Mouse (Mus musculus) midbrain, embryonic 12.5 days (tissue): ENCODE data around the gene Il21. TPM values are rescaled to one million over a fixed set of nuclear protein-coding genes. Genes with fewer than 3 reads are reported as not detected.

ENCODE experiments used
- ATAC-seq: fragments of 200-750 bp; cut with Nextera tagmentation; 2 replicates; pipeline ENCODE4 v1.8.0; 2017; ENCODE audit warnings: low read depth, moderate TSS enrichment, moderate library complexity; ENCODE audit not compliant: low FRiP score
- H3K27ac ChIP-seq: fragments of 300-500 bp; sonication (generic); replicated peaks from 2 replicates; pipeline ENCODE4 v1.5.1; 2016; ENCODE audit warnings: mild to moderate bottlenecking
- H3K27me3 ChIP-seq: fragments of 300-500 bp; sonication (generic); 2 replicates; pipeline ENCODE4 v1.6.1; 2016; ENCODE audit warnings: mild to moderate bottlenecking
- H3K36me3 ChIP-seq: fragments of 300-500 bp; sonication (generic); 2 replicates; pipeline ENCODE4 v1.6.1; 2016
- H3K4me1 ChIP-seq: fragments of 300-500 bp; sonication (generic); 2 replicates; pipeline ENCODE4 v1.6.1; 2016
- H3K4me2 ChIP-seq: fragments of 300-500 bp; sonication (generic); replicated peaks from 2 replicates; pipeline ENCODE4 v1.6.1; 2016; ENCODE audit warnings: mild to moderate bottlenecking, moderate library complexity
- H3K4me3 ChIP-seq: fragments of 300-500 bp; sonication (generic); 2 replicates; pipeline ENCODE4 v1.5.1; 2016; ENCODE audit warnings: mild to moderate bottlenecking
- H3K9ac ChIP-seq: fragments of 300-500 bp; sonication (generic); replicated peaks from 2 replicates; pipeline ENCODE4 v1.6.1; 2016; ENCODE audit warnings: mild to moderate bottlenecking, moderate library complexity
- H3K9me3 ChIP-seq: fragments of 300-500 bp; sonication (generic); 2 replicates; pipeline ENCODE4 v1.6.1; 2016; ENCODE audit warnings: mild to moderate bottlenecking
- WGBS: fragments of 180-500 bp; shearing (Covaris S2); methylation state at CpG from one replicate; pipeline ENCODE4 v1.1.7; 2016; 5-methylcytosine and 5-hydroxymethylcytosine counted together
- polyA plus RNA-seq: library from polyadenylated mRNA; unstranded; fragments of >200 nt; fragmentation: Nextera tagmentation; extraction: Ambion mirVana; gene quantifications from 2 replicates; pipeline ENCODE4 v1.2.1, GENCODE M21; 2016

Il21 gene
- polyA plus RNA-seq: not detected in 2 replicates

- no peak for ATAC-seq
- H3K4me1 ChIP-seq: no peaks in the 10 kb centered on the region; the same call in 1 of the 2 replicates
- no peaks in the 10 kb centered on the region for H3K9me3 ChIP-seq
- no peak within 1 kb of the TSS for H3K27ac ChIP-seq
- 89% methylated on average over 7 of the region's 7 CpGs for WGBS
- H3K4me3 ChIP-seq: no peak within 1 kb of the TSS
- no peaks in the 10 kb centered on the region for H3K36me3 ChIP-seq
- H3K9ac ChIP-seq: no peak within 1 kb of the TSS
- no peak within 1 kb of the TSS for H3K4me2 ChIP-seq
- H3K27me3 ChIP-seq: no peaks in the 10 kb centered on the region
Measured at GRCm38 (mm10) chr3:37232586-37233222, at the start of gene Il21. Gene Il21, minus strand, starts transcription at chr3:37232636.

GRCm38 (mm10) chr3:37280871-37281270, 48.4 kb upstream of the Il21 start:
- no peaks in the 10 kb centered on the region for H3K9me3 ChIP-seq
- no peak for ATAC-seq
- no peaks in the 10 kb centered on the region for H3K4me1 ChIP-seq
- no peaks in the 10 kb centered on the region for H3K27me3 ChIP-seq
- no peak overlapping the region for H3K9ac ChIP-seq
- H3K27ac ChIP-seq: no peak overlapping the region
- H3K36me3 ChIP-seq: no peaks in the 10 kb centered on the region
- no peak overlapping the region for H3K4me2 ChIP-seq
- 84% methylated on average over 8 of the region's 8 CpGs for WGBS
- H3K4me3 ChIP-seq: no peak overlapping the region

DNA sequence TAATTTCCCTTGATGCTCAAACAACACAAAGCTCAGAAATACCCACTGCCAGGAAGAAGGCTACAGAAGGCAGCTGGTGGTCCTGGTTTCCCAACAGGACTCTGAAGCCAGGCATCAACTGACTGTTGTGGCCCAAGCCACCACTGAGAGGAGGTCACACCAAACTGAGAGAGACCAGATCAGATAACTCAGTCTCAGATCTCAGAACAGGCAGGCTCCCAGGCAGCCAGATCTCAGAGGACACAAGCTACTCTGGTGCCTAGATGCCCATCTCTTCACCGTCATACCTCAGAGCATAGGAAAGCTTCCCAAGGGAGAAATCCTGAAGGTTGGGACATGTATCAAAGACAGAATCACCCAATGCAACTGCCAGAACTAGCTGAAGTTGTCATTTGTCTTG, 47.8 kb upstream of the Il21 start:
- no peak overlapping the region for H3K9ac ChIP-seq
- H3K27me3 ChIP-seq: no peaks in the 10 kb centered on the region
- no peak overlapping the region for H3K4me3 ChIP-seq
- H3K4me2 ChIP-seq: no peak overlapping the region
- H3K36me3 ChIP-seq: no peaks in the 10 kb centered on the region
- no peaks in the 10 kb centered on the region for H3K4me1 ChIP-seq
- ATAC-seq: no peak
- WGBS: 86% methylated on average over 1 of the region's 1 CpGs
- H3K27ac ChIP-seq: no peak overlapping the region
- H3K9me3 ChIP-seq: no peaks in the 10 kb centered on the region

DNA sequence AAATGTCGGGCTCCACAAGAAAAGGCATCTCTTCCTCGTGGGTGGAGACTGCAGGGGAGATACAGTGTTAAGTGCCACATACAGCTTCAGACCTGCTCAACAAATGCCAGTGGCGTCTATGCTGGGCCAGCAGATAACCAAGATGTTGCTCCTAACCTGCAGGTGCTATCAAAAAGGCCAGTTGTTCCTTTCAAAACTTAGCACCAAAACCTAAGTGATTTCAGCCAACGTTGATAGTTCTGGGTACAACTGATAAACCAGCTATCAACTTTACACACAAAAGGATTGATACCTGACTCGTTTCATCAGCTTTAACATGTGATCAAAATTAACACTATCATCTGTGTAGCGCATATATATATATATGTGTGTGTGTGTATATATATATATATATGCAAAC, 42.2 kb upstream of the Il21 start:
- Histone ChIP-seq H3K27me3 (no peaks in the 10 kb centered on the region), H3K4me1 (no peaks in the 10 kb centered on the region), H3K27ac (no peak overlapping the region), H3K4me3 (no peak overlapping the region), H3K4me2 (no peak overlapping the region), H3K36me3 (no peaks in the 10 kb centered on the region), H3K9ac (no peak overlapping the region), H3K9me3 (no peaks in the 10 kb centered on the region)
- ATAC-seq: no peak
- WGBS: 79% methylated on average over 6 of the region's 6 CpGs

- Histone ChIP-seq H3K9me3 (no peaks in the 10 kb centered on the region), H3K27ac (no peak overlapping the region), H3K27me3 (no peaks in the 10 kb centered on the region), H3K36me3 (no peaks in the 10 kb centered on the region), H3K9ac (no peak overlapping the region), H3K4me1 (no peaks in the 10 kb centered on the region), H3K4me2 (no peak overlapping the region), H3K4me3 (no peak overlapping the region)
- 85% methylated on average over 7 of the region's 7 CpGs for WGBS
- ATAC-seq: no peak
Measured at GRCm38 (mm10) chr3:37273092-37273491, 40.7 kb upstream of the Il21 start.

- no peak overlapping the region for H3K27ac ChIP-seq
- H3K4me1 ChIP-seq: no peaks in the 10 kb centered on the region
- ATAC-seq: no peak
- no peaks in the 10 kb centered on the region for H3K27me3 ChIP-seq
- no peaks in the 10 kb centered on the region for H3K9me3 ChIP-seq
- H3K9ac ChIP-seq: no peak overlapping the region
- no peak overlapping the region for H3K4me3 ChIP-seq
- H3K4me2 ChIP-seq: no peak overlapping the region
- WGBS: 11% methylated on average over 1 of the region's 1 CpGs
- no peaks in the 10 kb centered on the region for H3K36me3 ChIP-seq
Measured at GRCm38 (mm10) chr3:37271209-37271608, 38.8 kb upstream of the Il21 start.

- H3K36me3 ChIP-seq: no peaks in the 10 kb centered on the region
- 93% methylated on average over 4 of the region's 4 CpGs for WGBS
- no peaks in the 10 kb centered on the region for H3K27me3 ChIP-seq
- no peaks in the 10 kb centered on the region for H3K9me3 ChIP-seq
- H3K4me3 ChIP-seq: no peak overlapping the region
- H3K27ac ChIP-seq: no peak overlapping the region
- no peaks in the 10 kb centered on the region for H3K4me1 ChIP-seq
- no peak overlapping the region for H3K4me2 ChIP-seq
- H3K9ac ChIP-seq: no peak overlapping the region
- ATAC-seq: no peak
Measured at GRCm38 (mm10) chr3:37269926-37270325, 37.5 kb upstream of the Il21 start.

DNA sequence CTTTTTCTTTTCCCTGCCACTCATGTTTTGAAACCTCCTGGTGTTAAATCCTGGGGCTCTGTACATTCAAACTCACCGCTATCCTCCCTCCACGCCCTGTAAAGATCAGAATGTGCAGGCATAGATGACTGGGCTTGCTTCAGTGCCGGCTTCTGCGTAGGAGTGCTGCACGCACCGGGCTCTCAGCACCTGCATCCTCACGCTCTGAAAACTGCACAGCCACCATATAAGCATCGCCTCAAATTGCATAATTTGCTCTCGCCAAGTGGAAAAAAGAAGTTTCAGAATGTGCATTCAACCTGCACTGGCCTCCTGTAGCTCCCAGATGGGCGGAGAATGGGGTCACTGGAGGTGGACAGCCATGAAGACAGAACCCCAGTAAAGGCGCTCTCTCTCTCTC, 35.9 kb upstream of the Il21 start:
- H3K4me3 ChIP-seq: no peak overlapping the region
- no peaks in the 10 kb centered on the region for H3K4me1 ChIP-seq
- no peaks in the 10 kb centered on the region for H3K36me3 ChIP-seq
- H3K27me3 ChIP-seq: no peaks in the 10 kb centered on the region
- no peak for ATAC-seq
- no peak overlapping the region for H3K27ac ChIP-seq
- H3K9me3 ChIP-seq: no peaks in the 10 kb centered on the region
- 83% methylated on average over 11 of the region's 11 CpGs for WGBS
- no peak overlapping the region for H3K4me2 ChIP-seq
- no peak overlapping the region for H3K9ac ChIP-seq

DNA sequence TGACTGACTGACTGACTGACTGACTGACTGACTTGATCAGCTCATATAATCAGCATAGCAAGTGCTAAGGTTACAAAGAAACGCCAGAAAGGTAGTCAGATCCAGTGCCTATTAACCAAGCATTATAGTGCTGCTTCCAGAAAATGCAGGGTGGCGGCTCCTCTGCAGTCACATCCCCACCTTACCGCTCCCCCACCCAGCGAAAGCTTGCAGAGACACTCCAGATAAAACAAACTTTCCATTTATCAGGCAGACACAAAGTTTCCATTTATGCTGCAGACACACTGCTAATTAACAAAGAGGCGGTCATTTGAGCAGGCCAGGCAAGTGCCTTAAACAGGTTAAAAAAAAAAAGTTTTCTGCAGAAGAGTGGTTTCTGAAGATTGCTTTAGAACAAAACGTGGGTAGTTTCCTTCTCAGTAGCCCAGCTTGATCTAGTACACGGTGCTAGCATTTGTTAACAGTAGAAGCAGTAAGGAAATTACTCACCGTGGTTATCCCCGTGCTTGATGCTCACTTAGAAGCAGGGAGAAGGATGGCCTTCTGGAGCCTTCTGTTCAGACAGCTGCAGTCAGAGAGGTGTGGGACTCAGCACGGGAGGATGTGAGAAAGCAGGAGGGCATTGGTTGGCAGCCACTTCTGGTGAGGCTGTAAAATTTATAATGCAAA, 27.0 kb upstream of the Il21 start:
- H3K9me3 ChIP-seq: no peaks in the 10 kb centered on the region
- no peaks in the 10 kb centered on the region for H3K4me1 ChIP-seq
- ATAC-seq: no peak
- no peaks in the 10 kb centered on the region for H3K36me3 ChIP-seq
- H3K4me3 ChIP-seq: no peak overlapping the region
- no peak overlapping the region for H3K9ac ChIP-seq
- 80% methylated on average over 10 of the region's 10 CpGs for WGBS
- H3K4me2 ChIP-seq: no peak overlapping the region
- no peaks in the 10 kb centered on the region for H3K27me3 ChIP-seq
- H3K27ac ChIP-seq: no peak overlapping the region

DNA sequence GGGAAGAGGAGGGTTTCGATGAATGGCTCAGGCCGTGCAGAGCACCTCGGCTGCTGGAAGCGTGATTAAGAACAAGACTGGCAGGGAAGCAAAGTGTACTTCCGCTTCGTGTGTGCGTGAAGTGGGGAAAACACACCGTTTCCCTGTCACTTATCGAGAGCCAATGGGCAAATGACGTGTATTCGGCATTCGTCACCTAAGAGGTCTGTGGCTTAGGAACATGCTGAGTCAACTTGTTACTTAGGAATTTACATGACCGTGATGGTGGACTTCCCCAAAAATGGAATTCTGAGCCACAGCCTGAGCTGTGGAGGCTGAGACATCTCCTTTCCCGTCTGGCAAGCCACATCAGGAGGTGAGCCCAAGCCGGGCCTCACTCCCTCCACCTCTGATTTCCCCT, 25.3 kb upstream of the Il21 start:
- 88% methylated on average over 15 of the region's 15 CpGs for WGBS

GRCm38 (mm10) chr3:37250967-37251366, 18.5 kb upstream of the Il21 start:
- Histone ChIP-seq H3K27me3 (no peaks in the 10 kb centered on the region), H3K4me2 (no peak overlapping the region), H3K9me3 (no peaks in the 10 kb centered on the region), H3K27ac (no peak overlapping the region), H3K36me3 (no peaks in the 10 kb centered on the region), H3K4me3 (no peak overlapping the region), H3K4me1 (no peaks in the 10 kb centered on the region), H3K9ac (no peak overlapping the region)
- ATAC-seq: no peak
- WGBS: 79% methylated on average over 3 of the region's 3 CpGs

More for the DNA sequence above, 25.3 kb upstream of the Il21 start:
- ATAC-seq: no peak
- Histone ChIP-seq H3K9me3 (no peaks in the 10 kb centered on the region), H3K4me3 (no peak overlapping the region), H3K9ac (no peak overlapping the region), H3K27ac (no peak overlapping the region), H3K36me3 (no peaks in the 10 kb centered on the region), H3K4me2 (no peak overlapping the region), H3K27me3 (no peaks in the 10 kb centered on the region), H3K4me1 (no peaks in the 10 kb centered on the region)

GRCm38 (mm10) chr3:37235025-37235424, 2.6 kb upstream of the Il21 start:
- no peak overlapping the region for H3K9ac ChIP-seq
- H3K27ac ChIP-seq: no peak overlapping the region
- H3K27me3 ChIP-seq: no peaks in the 10 kb centered on the region
- H3K4me1 ChIP-seq: no peaks in the 10 kb centered on the region; the same call in 1 of the 2 replicates
- no peak for ATAC-seq
- WGBS: 78% methylated on average over 4 of the region's 4 CpGs
- no peaks in the 10 kb centered on the region for H3K36me3 ChIP-seq
- H3K9me3 ChIP-seq: 0 out of 2 replicates have a peak, but pooled peaks cover 1% of the 10 kb centered on the region
- H3K4me2 ChIP-seq: no peak overlapping the region
- H3K4me3 ChIP-seq: no peak overlapping the region
